Mouse (Mus musculus) gastrocnemius, adult 2 months (tissue): ENCODE measurements around the gene Thpo. TPM values are rescaled to one million over a fixed set of nuclear protein-coding genes. Genes with fewer than 3 reads are reported as not detected.

Source experiments
- DNase-seq: peaks from one replicate; pipeline ENCODE4 v3.0.0; 2022
- H3K27ac ChIP-seq: fragments of 200-600 bp; 2 replicates; pipeline ENCODE4 v1.8.1; 2022; ENCODE audit warnings: mild to moderate bottlenecking
- H3K4me3 ChIP-seq: fragments of 200-600 bp; 2 replicates; pipeline ENCODE4 v1.8.1; 2022; ENCODE audit warnings: mild to moderate bottlenecking, moderate library complexity
- CTCF ChIP-seq: fragments of 200-600 bp; IDR thresholded peaks from 2 replicates; pipeline ENCODE4 v1.8.1; 2022; ENCODE audit warnings: antibody characterized with exemption, mild to moderate bottlenecking, moderate library complexity
- intact Hi-C: fragments of 180-260 bp; cut with DNase I; formaldehyde crosslinking; loops from one replicate; pipeline ENCODE4 v1.15.1; 2025
- total RNA-seq, 2 experiments: library from RNA; stranded (reverse); gene quantifications; 2 replicates each; pipeline ENCODE4 v1.2.3; 2021

The Thpo gene
- total RNA-seq, 2 experiments from 2014 or later = 5.1 to 6.3 TPM

DNA sequence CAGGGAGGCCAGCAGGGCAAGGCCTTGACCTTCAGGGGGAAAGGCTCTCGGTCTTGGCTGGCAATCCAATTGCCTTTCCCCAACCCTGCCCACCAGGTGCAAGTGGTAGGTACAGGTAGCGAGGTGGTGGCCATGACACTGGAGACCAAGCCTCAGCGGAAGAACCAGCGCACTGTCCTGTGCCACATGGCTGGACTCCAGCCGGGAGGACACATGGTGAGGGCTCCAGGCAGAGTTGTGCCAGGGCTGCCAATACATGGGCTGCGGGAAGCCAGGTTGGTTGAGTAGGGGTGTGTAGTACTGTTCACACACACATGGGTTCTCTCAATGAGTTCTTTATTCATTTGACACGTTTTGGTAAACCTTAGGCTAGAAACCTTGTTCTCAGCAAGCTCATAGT, 1.9 kb upstream of the Thpo start:
- TF ChIP-seq CTCF = no peak
- Histone ChIP-seq H3K4me3 (no peak overlapping the region), H3K27ac (no peak overlapping the region)
- DNase-seq = no peak
- intact Hi-C loops = no loop called here

DNA sequence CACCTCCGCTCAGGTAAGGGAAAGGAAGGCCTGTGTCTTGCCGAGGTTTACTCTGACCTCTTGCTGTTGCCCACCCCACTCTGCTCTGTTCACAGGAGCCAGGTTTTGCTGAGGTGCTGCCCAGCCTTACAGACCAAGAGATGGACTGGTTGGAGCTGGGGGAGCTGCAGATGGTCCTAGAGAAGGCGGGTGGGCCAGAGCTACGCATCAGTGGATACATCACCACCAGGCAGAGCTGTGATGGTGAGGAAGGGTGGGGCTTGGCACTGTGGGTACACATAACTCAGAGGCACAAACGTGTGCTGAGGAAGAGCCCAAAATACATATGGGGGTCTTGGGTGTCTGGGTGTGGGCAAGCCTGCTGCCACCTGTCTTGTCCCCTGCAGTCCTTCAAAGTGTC, 1.3 kb upstream of the Thpo start:
- TF ChIP-seq CTCF = no peak
- DNase-seq = no peak
- no peak overlapping the region for H3K4me3 ChIP-seq
- intact Hi-C loops = no loop called here
- no peak overlapping the region for H3K27ac ChIP-seq

DNA sequence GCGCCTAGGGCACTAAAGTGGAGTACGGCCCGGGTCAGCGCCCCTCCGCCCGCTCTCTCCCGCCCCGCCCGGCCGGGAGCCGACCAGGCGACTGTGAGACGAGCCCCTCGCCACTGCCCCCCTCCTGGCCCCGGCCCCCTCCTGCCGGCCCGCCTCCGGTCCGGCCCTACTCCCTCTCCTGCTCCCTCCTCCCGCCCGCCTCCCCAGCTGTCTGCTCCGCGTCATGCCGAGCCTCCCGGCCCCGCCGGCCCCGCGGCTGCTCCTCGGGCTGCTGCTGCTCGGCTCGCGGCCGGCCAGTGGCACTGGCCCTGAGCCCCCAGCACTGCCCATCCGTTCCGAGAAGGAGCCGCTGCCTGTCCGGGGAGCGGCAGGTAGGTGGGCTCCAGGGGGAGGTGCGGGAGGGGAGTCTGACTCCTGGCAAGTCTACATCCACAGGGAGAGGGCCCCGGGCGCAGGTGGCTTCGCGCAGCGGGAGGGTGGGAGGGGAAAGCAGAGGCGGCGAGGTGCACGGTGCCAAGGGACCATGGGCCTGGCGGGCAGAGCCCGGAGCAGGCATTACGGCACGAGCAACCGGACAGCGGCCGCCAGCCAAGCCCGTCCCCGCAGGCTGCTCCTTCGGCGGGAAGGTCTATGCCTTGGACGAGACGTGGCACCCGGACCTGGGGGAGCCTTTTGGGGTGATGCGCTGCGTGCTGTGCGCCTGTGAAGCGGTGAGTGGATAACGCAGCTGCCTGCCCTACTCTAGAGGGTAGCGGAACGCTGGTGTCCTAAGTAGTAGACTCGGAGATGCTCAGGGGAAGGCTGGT, 1.2 kb downstream of the Thpo start, which contains the start of gene Chrd:
TSS of gene Chrd (plus strand) at position 203 of the 806 bp plus-strand sequence.
- intact Hi-C loops = no loop called here
- TF ChIP-seq CTCF = no peak
- peak; percentile 88 for DNase-seq
- Histone ChIP-seq H3K27ac (peak within 1 kb of the TSS; percentile 91), H3K4me3 (peak within 1 kb of the TSS; percentile 92)

DNA sequence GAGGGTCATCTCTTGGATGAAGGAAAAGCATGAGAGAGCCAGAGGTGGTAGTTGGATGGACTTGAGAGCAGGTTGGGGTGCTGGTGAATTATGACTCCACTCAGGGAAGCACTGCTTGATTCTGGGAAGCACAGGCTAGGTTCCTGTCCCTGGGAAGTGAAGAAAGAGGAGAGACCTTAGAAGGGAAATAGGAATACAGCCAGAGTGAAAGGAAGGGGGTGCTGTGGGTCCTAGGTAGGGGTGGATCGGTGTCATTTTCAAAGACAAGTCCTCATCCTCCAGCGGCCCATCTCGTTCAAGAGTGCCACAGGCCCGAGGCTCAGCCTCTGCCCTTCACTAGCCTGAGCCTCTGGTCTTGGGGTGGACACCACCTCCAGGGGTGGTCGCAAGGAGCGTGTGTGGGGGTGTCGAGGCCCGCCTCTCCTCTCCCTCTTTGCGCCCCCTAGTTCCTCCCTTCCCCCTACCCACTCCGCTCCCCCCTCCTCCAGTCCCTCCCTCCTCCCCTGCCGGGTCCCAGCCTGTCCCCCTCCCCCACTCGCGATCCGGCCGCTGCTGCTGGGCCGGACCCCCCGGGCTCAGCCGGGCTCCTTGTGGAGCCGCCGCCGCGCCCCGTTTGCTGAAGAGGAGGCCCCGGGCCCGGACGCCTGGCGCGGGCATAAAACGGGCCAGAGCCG, 1.9 kb downstream of the Thpo start:
- no peak for TF ChIP-seq CTCF
- intact Hi-C loops = no loop called here
- Histone ChIP-seq H3K27ac (peak overlapping the region; percentile 91), H3K4me3 (peak overlapping the region; percentile 92)
- no peak for DNase-seq

DNA sequence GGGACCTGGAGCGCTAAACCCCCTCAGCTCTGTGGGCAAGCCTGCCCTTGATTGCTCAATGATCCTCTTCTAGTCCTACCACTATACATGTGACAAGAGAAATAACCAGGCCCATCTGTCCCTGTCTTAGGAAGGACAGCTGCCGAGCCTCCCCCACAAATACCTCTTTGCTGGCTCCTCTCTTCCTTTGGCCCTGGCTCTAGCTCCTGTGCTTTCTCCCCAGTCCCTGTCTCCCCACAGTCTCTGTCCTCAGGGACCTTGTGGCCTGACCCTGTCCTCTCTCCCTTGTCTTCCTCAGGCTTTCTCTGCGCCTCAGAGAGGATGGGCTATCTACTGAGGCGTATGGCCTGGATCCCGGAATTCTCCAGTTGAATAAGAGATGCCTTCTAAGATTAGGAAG, 2.6 kb downstream of the Thpo start:
- intact Hi-C loops = no loop called here
- Histone ChIP-seq H3K27ac (peak overlapping the region; percentile 35; the same call in 1 of the 2 replicates), H3K4me3 (no peak overlapping the region)
- no peak for DNase-seq
- TF ChIP-seq CTCF = no peak

DNA sequence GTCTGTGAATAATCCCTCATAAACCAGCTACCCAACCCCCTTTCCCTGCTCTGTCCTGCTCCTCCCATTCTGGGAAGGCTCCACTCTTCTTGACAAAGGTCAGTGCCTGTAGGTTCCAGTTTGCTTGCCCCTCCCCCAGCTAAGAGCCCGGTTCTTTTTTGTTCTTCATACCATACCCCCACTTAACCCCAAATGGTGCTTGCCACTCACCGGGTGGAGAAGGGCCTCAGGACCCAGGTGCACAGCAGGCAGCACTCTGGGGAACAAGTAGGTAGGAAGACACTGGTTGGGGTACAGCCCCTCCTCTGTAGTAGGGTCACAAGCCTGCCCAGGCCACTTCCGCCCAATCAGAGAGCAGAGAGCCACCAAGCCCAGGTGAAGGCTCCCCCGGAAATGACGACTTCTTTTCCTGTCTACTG, 4.0 kb downstream of the Thpo start:
- intact Hi-C loops = no loop called here
- TF ChIP-seq CTCF = no peak
- DNase-seq = no peak
- Histone ChIP-seq H3K4me3 (peak overlapping the region; percentile 60), H3K27ac (peak overlapping the region; percentile 82)

DNA sequence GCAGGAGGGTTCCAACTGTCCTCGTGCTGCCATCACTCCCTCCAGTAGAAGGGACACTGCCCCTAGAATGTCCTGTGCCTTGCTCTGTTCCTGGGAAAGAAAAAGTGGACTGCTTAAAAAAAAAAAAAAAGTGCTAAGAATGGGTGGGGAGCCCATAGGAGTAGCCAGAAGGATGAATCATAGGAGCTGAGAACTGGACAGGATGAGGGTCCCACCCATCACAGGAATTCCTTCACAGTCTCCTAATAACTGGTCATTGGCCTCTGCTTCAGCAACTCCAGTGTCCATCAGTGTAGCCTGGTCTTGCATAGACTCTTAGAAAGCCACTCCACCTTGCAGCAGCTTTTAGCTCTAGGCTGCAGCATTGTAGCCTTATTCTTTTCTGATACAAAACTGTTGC, 7.9 kb downstream of the Thpo start:
- peak overlapping the region; percentile 79 for H3K27ac ChIP-seq
- peak overlapping the region; percentile 40 for H3K4me3 ChIP-seq
- no peak for TF ChIP-seq CTCF
- DNase-seq = peak; percentile 28
- intact Hi-C loops = no loop called here

DNA sequence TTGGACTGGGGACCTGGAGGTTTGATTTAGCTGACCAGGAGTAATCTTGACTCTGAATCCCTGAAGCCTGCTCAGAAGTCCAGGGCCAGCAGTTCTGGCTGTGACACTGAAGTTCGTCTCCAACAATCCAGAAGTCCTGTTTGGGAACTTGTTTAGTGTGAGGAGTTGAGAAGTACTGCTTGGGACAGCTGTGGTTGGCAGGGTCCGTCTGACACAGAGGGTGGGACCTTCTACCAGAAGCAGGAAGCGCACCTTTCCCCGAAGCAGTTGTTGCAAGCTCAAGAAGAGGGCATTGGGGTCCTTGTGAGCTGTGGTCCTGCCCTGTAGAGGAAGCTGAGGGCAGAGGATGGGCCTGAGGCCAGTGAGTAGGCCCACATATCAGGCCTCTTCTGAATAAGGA, 8.6 kb downstream of the Thpo start:
- Histone ChIP-seq H3K4me3 (peak overlapping the region; percentile 40), H3K27ac (peak overlapping the region; percentile 79)
- no peak for TF ChIP-seq CTCF
- intact Hi-C loops = loop anchor here (2.0 kb wide), 1 partner anchor 35 kb away; no protein-coding TSS in a partner anchor
- peak; percentile 27 for DNase-seq

DNA sequence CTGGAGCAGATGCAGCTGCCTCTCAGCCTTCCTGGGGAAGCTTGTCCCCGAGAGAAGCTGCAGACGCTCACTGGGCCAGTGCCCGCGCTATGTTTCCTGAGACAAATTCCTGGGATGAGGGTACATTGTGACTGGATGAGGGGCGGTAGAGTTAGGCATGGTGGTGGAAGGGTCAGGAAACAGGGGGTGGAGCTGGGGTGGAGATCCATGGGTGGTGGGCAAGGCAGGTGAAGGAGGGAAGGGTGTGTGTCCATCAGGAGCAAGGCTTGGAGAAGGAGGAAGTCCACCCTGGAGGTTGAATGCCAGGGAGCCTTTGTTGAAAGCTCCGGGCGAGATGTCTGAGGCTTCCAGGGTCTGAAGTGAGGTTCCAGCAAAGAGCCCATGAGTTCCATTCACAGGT, 9.0 kb downstream of the Thpo start:
- peak overlapping the region; percentile 40 for H3K4me3 ChIP-seq
- no peak for TF ChIP-seq CTCF
- H3K27ac ChIP-seq = peak overlapping the region; percentile 79
- intact Hi-C loops = loop anchor here (2.0 kb wide), 1 partner anchor 35 kb away; no protein-coding TSS in a partner anchor
- peak; percentile 21 for DNase-seq

DNA sequence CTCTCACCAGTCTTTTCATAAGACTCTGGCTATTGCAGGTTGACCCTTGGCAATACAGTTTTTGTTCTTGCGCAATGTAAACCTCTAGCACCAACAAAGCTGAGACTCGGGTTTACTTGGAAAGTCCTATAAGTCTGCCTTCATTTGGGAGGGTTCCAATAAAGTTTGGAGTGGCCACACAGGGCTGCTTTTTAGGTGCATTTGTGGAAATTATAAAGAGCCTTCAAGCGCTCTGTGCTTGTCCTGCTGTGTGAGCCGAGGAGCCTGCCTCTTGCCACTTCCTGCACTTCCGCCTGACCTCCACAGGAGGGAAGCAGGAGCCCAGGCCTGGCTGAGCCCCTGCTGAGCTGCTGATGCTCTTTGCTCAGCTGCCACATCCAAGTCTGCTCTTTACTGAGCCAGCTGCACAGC, 10.0 kb downstream of the Thpo start:
- DNase-seq = peak; percentile 81
- Histone ChIP-seq H3K4me3 (no peak overlapping the region), H3K27ac (0 out of 2 replicates have a peak overlapping the region, but pooled peaks have one; percentile 79)
- TF ChIP-seq CTCF = peak; percentile 89
- intact Hi-C loops = loop anchor here (2.0 kb wide), 1 partner anchor 36 kb away; no protein-coding TSS in a partner anchor

DNA sequence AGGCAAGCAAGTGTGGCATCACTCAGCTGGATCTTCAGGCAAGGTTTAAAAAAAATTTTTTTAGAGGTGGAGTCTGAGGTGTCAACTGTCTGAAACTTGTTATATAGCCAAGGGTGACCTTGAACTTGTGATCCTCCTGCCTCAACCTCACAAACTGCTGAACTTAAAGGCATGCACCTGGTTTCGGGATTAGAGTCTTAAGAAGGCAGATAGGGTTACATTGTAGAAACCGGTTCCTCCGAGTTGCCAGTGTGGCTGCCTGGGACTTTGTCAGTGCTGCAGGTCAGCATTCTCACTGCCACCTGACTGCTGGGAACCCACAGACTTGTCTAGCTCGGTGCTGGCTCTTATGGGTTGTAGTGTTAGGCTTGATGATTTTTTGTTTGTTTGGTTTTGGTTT, 11.1 kb downstream of the Thpo start:
- DNase-seq = no peak
- no peak for TF ChIP-seq CTCF
- H3K27ac ChIP-seq = no peak overlapping the region
- H3K4me3 ChIP-seq = no peak overlapping the region
- intact Hi-C loops = no loop called here

DNA sequence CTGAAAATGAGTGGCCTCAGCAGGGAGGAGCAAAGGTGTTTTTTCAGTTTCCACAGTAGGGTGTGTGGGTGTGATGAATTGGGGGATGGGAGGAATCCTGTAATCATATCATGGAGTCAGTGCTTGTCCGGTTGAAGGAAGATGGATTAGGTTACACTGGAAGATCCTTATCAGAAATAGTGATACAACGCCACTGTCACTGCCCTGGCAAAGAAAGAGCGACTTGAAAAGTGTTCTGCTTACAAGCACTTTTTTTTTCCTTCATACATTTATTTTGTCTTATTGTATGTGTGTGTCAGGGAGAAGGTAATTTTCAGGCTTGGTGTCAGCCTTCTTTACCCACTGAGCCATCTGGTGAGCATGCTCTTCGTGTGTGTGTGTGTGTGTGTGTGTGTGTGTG, 11.6 kb downstream of the Thpo start:
- DNase-seq = no peak
- no peak for TF ChIP-seq CTCF
- intact Hi-C loops = no loop called here
- Histone ChIP-seq H3K4me3 (no peak overlapping the region), H3K27ac (no peak overlapping the region)

DNA sequence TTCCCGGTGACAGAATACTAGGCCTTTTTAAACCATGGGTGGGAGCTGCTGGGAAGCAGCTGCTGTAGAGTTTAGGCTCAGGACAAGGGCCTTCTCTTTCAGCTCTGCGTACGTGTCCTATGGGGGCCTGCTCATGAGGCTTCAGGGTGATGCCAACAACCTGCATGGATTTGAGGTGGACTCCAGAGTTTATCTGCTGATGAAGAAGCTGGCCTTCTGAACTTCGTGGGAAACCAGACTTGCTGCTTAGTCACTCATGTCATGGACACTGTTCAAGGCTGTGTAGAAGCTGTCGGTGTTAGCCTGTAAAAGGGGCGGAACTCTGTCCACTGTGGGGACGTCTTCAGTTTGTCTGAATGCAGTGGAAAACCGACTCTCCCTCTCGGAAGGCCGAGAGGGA, 12.5 kb downstream of the Thpo start:
- H3K27ac ChIP-seq = no peak overlapping the region
- no peak for DNase-seq
- no peak overlapping the region for H3K4me3 ChIP-seq
- TF ChIP-seq CTCF = no peak
- intact Hi-C loops = no loop called here
